In genomic region chr17:30196401-30197279, GRCm38 (mm10) we compare ENCODE assay signal across 8 mouse cellular contexts.
DNase-seq lines count a peak whose midpoint lies in the region; ATAC-seq and TF ChIP-seq lines count a peak whose summit lies in the region.

No protein-coding gene starts in this region.

- no peaks in the 10 kb centered on the region for H3K9me3 ChIP-seq in forebrain, embryonic 11.5 days (ENCODE audit: control insufficient read depth, low read length)
- no peaks in the 10 kb centered on the region for H3K9me3 ChIP-seq in forebrain, embryonic 16.5 days (ENCODE audit: control insufficient read depth, low read length)
- no peaks in the 10 kb centered on the region for H3K9me3 ChIP-seq in midbrain, postnatal 0 days (ENCODE audit: low read length)

- no peaks in the 10 kb centered on the region for H3K36me3 ChIP-seq in forebrain, embryonic 11.5 days (ENCODE audit: control insufficient read depth, insufficient read depth, low read length)
- H3K36me3 ChIP-seq in forebrain, embryonic 16.5 days (ENCODE audit: control insufficient read depth, insufficient read depth) = no peaks in the 10 kb centered on the region
- H3K36me3 ChIP-seq in thymus, adult 2 months (ENCODE audit: control insufficient read depth, insufficient read depth, low read length) = peaks cover 6% of the 10 kb centered on the region
- H3K36me3 ChIP-seq in midbrain, postnatal 0 days (ENCODE audit: insufficient read depth, low read length) = no peaks in the 10 kb centered on the region

- no peak for TF ChIP-seq POLR2A in thymus, adult 2 months (IDR thresholded peaks at IDR 0.05; ENCODE audit: control insufficient read depth, extremely low read depth, insufficient read depth, low read length, poor library complexity)

- DNase-seq in forebrain, embryonic 11.5 days (ENCODE audit: low spot score) = peak; percentile 50
- peak; percentile 19 for DNase-seq in thymus, adult 2 months
- no peak for DNase-seq in thymus, postnatal 10 days (ENCODE audit: low spot score in 2 of 2)
- DNase-seq in frontal cortex, postnatal 10 days (ENCODE audit: low spot score in 2 of 2) = peak; percentile 6 to 12
- DNase-seq in layer of hippocampus, postnatal 25 days (ENCODE audit: extremely low spot score in 1 of 2, low spot score in 1 of 2) = peak; percentile 8 to 13
- no peak for DNase-seq in midbrain, postnatal 0 days (ENCODE audit: low spot score)
- no peak for DNase-seq in adipocyte (ENCODE audit: low spot score)

- no peaks in the 10 kb centered on the region for H3K27me3 ChIP-seq in forebrain, embryonic 11.5 days (ENCODE audit: control insufficient read depth, insufficient read depth, low read length)
- no peaks in the 10 kb centered on the region for H3K27me3 ChIP-seq in forebrain, embryonic 16.5 days (replicated peaks; ENCODE audit: control insufficient read depth, insufficient read depth, low read length)
- no peaks in the 10 kb centered on the region for H3K27me3 ChIP-seq in thymus, adult 2 months (ENCODE audit: control insufficient read depth, insufficient read depth, low read length)
- H3K27me3 ChIP-seq in midbrain, postnatal 0 days (ENCODE audit: insufficient read depth, low read length) = no peaks in the 10 kb centered on the region

- TF ChIP-seq CTCF in thymus, adult 2 months (IDR thresholded peaks at IDR 0.05; ENCODE audit: borderline replicate concordance, control insufficient read depth, extremely low read depth, insufficient read depth, low read length, poor library complexity) = no peak
- no peak for TF ChIP-seq CTCF in midbrain, postnatal 0 days (IDR thresholded peaks at IDR 0.05)

- WGBS in forebrain, embryonic 11.5 days = 70% methylated on average over 17 of the region's 17 CpGs
- WGBS in forebrain, embryonic 16.5 days = 48% methylated on average over 17 of the region's 17 CpGs
- 95% methylated on average over 17 of the region's 17 CpGs for WGBS in thymus, adult 2 months
- 40% methylated on average over 17 of the region's 17 CpGs for WGBS in midbrain, postnatal 0 days

- no peak overlapping the region for H3K4me2 ChIP-seq in forebrain, embryonic 11.5 days (ENCODE audit: low read depth, low read length, severe bottlenecking)
- no peak overlapping the region for H3K4me2 ChIP-seq in forebrain, embryonic 16.5 days (ENCODE audit: low read length)
- H3K4me2 ChIP-seq in midbrain, postnatal 0 days (ENCODE audit: low read depth, low read length, poor library complexity, severe bottlenecking) = no peak overlapping the region

- H3K4me1 ChIP-seq in forebrain, embryonic 11.5 days (replicated peaks; ENCODE audit: control insufficient read depth, insufficient read depth, low read length) = peaks cover 9% of the 10 kb centered on the region; the same call in 1 of the 2 replicates
- peaks cover 64% of the 10 kb centered on the region for H3K4me1 ChIP-seq in forebrain, embryonic 16.5 days (replicated peaks; ENCODE audit: control insufficient read depth, insufficient read depth, low read length)
- H3K4me1 ChIP-seq in thymus, adult 2 months (replicated peaks; ENCODE audit: control insufficient read depth, insufficient read depth, low read length) = peaks cover 32% of the 10 kb centered on the region
- H3K4me1 ChIP-seq in midbrain, postnatal 0 days (ENCODE audit: insufficient read depth, low read length) = peaks cover 25% of the 10 kb centered on the region

- H3K27ac ChIP-seq in forebrain, embryonic 11.5 days (ENCODE audit: low read depth, low read length) = no peak overlapping the region
- no peak overlapping the region for H3K27ac ChIP-seq in forebrain, embryonic 16.5 days (ENCODE audit: low read length)
- H3K27ac ChIP-seq in thymus, adult 2 months (ENCODE audit: control insufficient read depth, insufficient read depth, low read length) = peak overlapping the region; percentile 25; the same call in 1 of the 2 replicates
- H3K27ac ChIP-seq in midbrain, postnatal 0 days (ENCODE audit: low read depth, low read length) = peak overlapping the region; percentile 27; the same call in 1 of the 2 replicates

- no peak overlapping the region for H3K9ac ChIP-seq in forebrain, embryonic 11.5 days (ENCODE audit: low read length)
- no peak overlapping the region for H3K9ac ChIP-seq in forebrain, embryonic 16.5 days (replicated peaks; ENCODE audit: low read depth, low read length)
- H3K9ac ChIP-seq in midbrain, postnatal 0 days (replicated peaks; ENCODE audit: low read length, poor library complexity, severe bottlenecking) = no peak overlapping the region

- no peak for ATAC-seq in forebrain, embryonic 11.5 days (replicated peaks; ENCODE audit: low FRiP score)
- no peak for ATAC-seq in forebrain, embryonic 16.5 days
- ATAC-seq in midbrain, postnatal 0 days (ENCODE audit: low FRiP score) = no peak

- H3K4me3 ChIP-seq in forebrain, embryonic 11.5 days (ENCODE audit: low read depth, low read length) = no peak overlapping the region
- H3K4me3 ChIP-seq in forebrain, embryonic 16.5 days (replicated peaks; ENCODE audit: low read length) = no peak overlapping the region
- no peak overlapping the region for H3K4me3 ChIP-seq in thymus, adult 2 months (ENCODE audit: control insufficient read depth, insufficient read depth, low read length)
- no peak overlapping the region for H3K4me3 ChIP-seq in midbrain, postnatal 0 days (ENCODE audit: low read depth, low read length)

Comparison
In these comparisons a context has a peak if more than half of its experiments do, and no peak if none do; other contexts are left out.
1. DNase-seq: peak in forebrain, embryonic 11.5 days (single experiment), thymus, adult 2 months (single experiment), frontal cortex, postnatal 10 days (2 of 2) and layer of hippocampus, postnatal 25 days (2 of 2); none in thymus, postnatal 10 days (0 of 2), midbrain, postnatal 0 days (single experiment) and adipocyte (single experiment).
2. H3K27ac ChIP-seq: peak in thymus, adult 2 months (single experiment) and midbrain, postnatal 0 days (single experiment); none in forebrain, embryonic 11.5 days (single experiment) and forebrain, embryonic 16.5 days (single experiment).